Mouse (Mus musculus): Measurements from ENCODE around the gene Fam172a. TPM values are rescaled to one million over a fixed set of nuclear protein-coding genes. Genes with fewer than 3 reads are reported as not detected.

Fam172a gene
- polyA plus RNA-seq, 1 experiment from 2014 or later = 33.0 TPM

DNA sequence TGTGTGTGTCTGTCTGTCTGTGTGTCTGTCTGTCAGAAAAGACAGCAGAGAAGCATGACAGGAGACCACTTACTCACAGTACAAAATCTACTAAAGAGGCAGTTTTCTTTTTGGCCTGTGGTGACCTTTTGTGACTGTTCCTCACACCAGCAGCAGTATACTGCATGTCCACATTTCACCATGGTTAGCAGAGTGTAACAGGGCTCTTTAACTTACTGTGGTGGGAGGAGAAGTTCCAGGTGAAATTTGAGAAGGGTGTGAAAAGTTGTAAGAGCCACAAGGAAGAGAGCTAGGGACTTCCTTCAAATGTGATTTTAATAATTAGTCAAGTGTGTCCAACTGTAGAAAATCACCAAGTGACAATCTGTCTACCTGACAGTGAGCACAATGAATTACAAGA is 199.0 kb downstream of the Fam172a start:
- Histone ChIP-seq H3K9ac (ENCODE audit: low read depth, low read length) (no peak overlapping the region), H3K4me2 (ENCODE audit: low read depth, low read length) (no peak overlapping the region), H3K4me1 (ENCODE audit: control insufficient read depth, insufficient read depth, low read length) (no peaks in the 10 kb centered on the region), H3K27ac (replicated peaks; ENCODE audit: low read depth, low read length) (no peak overlapping the region), H3K36me3 (ENCODE audit: control insufficient read depth, insufficient read depth, low read length) (no peaks in the 10 kb centered on the region), H3K9me3 (ENCODE audit: control insufficient read depth, low read length) (no peaks in the 10 kb centered on the region), H3K4me3 (ENCODE audit: low read depth, low read length) (no peak overlapping the region), H3K27me3 (replicated peaks; ENCODE audit: control insufficient read depth, insufficient read depth, low read length) (no peaks in the 10 kb centered on the region)
- ATAC-seq (ENCODE audit: low read depth) = no peak
- no peak for DNase-seq (ENCODE audit: low spot score)

DNA sequence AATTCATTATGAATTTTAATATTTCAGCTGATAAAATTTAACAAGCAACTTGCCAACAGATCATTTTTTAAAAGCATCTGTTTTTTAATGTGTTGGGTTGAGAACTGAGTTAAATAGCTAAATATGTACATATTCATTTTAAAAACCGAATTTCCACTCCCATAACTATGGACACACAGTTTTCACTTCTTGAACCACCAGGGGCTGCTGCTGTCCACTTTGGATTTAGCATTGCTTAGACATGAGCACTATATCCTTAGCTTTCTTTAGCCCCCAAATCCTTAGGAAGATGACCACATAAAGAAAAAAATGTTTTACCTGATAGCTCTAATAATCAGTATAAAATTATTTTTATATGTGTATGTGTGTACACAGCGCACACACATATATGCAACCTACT is 207.4 kb downstream of the Fam172a start:
- H3K4me3 ChIP-seq (ENCODE audit: low read depth, low read length) = no peak overlapping the region
- H3K36me3 ChIP-seq (ENCODE audit: control insufficient read depth, insufficient read depth, low read length) = no peaks in the 10 kb centered on the region
- H3K4me2 ChIP-seq (ENCODE audit: low read depth, low read length) = no peak overlapping the region
- no peak overlapping the region for H3K9ac ChIP-seq (ENCODE audit: low read depth, low read length)
- H3K27ac ChIP-seq (replicated peaks; ENCODE audit: low read depth, low read length) = no peak overlapping the region
- ATAC-seq (ENCODE audit: low read depth) (no peak), DNase-seq (ENCODE audit: low spot score) (no peak)
- 75% methylated on average over 2 of the region's 2 CpGs for WGBS
- H3K9me3 ChIP-seq (ENCODE audit: control insufficient read depth, low read length) = no peaks in the 10 kb centered on the region
- H3K27me3 ChIP-seq (replicated peaks; ENCODE audit: control insufficient read depth, insufficient read depth, low read length) = no peaks in the 10 kb centered on the region
- H3K4me1 ChIP-seq (ENCODE audit: control insufficient read depth, insufficient read depth, low read length) = no peaks in the 10 kb centered on the region

DNA sequence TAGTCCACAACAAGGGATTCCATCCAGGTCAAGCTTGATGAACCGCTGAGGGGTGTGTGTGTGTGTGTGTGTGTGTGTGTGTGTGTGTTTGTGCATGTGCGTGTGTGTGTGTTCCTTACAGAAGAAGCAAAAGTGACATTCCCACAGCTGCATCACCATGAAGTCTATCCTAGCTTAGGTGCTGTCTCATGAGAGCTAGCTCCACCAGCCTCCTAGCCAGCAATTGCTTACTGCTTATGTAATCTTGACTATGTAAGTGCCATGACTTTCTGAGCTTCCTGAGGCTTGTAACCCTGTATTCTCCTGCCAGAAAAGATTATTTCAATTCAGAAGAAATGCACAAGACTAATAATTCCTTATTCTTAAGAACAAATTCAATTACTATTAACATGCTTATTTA is 221.0 kb downstream of the Fam172a start:
- Histone ChIP-seq H3K4me2 (ENCODE audit: low read depth, low read length) (no peak overlapping the region), H3K9ac (ENCODE audit: low read depth, low read length) (no peak overlapping the region), H3K4me3 (ENCODE audit: low read depth, low read length) (no peak overlapping the region), H3K27ac (replicated peaks; ENCODE audit: low read depth, low read length) (no peak overlapping the region), H3K4me1 (ENCODE audit: control insufficient read depth, insufficient read depth, low read length) (no peaks in the 10 kb centered on the region), H3K36me3 (ENCODE audit: control insufficient read depth, insufficient read depth, low read length) (no peaks in the 10 kb centered on the region), H3K27me3 (replicated peaks; ENCODE audit: control insufficient read depth, insufficient read depth, low read length) (no peaks in the 10 kb centered on the region), H3K9me3 (ENCODE audit: control insufficient read depth, low read length) (no peaks in the 10 kb centered on the region)
- 84% methylated on average over 2 of the region's 2 CpGs for WGBS
- DNase-seq (ENCODE audit: low spot score) (no peak), ATAC-seq (ENCODE audit: low read depth) (no peak)

DNA sequence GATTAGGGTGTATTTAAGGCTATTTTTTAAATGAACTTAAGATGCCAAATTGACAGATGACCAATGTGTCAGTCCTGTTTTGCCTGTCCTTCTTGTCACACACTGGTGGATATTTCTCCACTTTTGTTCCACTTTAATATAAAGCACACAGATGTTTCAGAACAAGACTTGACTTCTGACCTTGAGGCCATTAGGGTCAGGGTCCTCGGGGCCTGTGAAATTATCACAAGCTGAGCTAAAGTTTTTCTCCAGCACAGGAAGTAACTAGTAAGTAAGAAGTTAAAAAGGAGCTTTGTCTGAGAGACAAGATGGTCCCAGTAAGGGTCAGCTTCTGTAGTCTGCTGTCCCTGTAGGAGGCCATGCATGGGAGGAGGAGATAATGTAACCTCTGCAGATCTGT is 255.8 kb downstream of the Fam172a start:
- H3K27me3 ChIP-seq (replicated peaks; ENCODE audit: control insufficient read depth, insufficient read depth, low read length) = no peaks in the 10 kb centered on the region
- H3K9ac ChIP-seq (ENCODE audit: low read depth, low read length) = no peak overlapping the region
- no peak overlapping the region for H3K4me3 ChIP-seq (ENCODE audit: low read depth, low read length)
- ATAC-seq (ENCODE audit: low read depth) (no peak), DNase-seq (ENCODE audit: low spot score) (no peak)
- H3K4me2 ChIP-seq (ENCODE audit: low read depth, low read length) = no peak overlapping the region
- H3K27ac ChIP-seq (replicated peaks; ENCODE audit: low read depth, low read length) = no peak overlapping the region
- no peaks in the 10 kb centered on the region for H3K4me1 ChIP-seq (ENCODE audit: control insufficient read depth, insufficient read depth, low read length)
- WGBS = 9% methylated on average over 1 of the region's 1 CpGs
- no peaks in the 10 kb centered on the region for H3K36me3 ChIP-seq (ENCODE audit: control insufficient read depth, insufficient read depth, low read length)
- no peaks in the 10 kb centered on the region for H3K9me3 ChIP-seq (ENCODE audit: control insufficient read depth, low read length)

DNA sequence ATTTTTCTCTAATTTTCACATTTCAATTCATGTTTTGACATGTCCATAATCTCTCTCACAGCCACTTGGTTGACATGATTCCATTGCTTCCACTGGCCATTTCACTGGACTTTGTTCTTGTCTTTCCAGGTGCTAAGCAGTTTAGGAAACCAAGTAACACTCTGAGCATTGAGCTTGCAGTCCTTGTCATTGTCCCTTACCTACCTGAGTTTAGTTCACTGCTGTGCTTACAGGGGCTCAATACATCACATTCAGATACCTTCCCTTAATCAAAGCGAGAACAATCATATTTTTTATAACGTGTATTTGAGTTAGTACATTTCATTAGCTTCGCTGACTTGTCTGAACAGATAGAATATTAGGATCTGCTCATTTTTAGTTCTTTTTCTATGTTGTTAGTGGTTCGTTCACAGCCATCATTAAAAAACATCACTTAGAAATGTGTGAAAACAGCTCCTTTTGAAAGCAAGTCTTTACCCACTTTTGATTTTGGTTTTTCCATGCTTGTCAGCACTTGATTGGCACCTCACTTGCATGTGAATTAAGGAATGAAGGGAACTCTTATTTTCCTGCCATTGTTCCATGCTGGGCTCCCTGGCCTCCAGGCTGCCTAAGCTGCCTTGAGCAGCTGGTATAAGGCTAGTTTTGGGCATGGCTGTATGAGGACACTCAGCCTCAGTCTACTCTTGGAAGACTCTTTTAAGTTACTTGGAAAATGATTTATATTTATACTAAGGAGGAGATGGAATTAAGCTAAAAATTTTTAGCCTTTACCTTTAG is 257.9 kb downstream of the Fam172a start:
- H3K4me3 ChIP-seq (ENCODE audit: low read depth, low read length) = no peak overlapping the region
- H3K4me1 ChIP-seq (ENCODE audit: control insufficient read depth, insufficient read depth, low read length) = no peaks in the 10 kb centered on the region
- no peaks in the 10 kb centered on the region for H3K36me3 ChIP-seq (ENCODE audit: control insufficient read depth, insufficient read depth, low read length)
- ATAC-seq (ENCODE audit: low read depth) = no peak
- no peaks in the 10 kb centered on the region for H3K9me3 ChIP-seq (ENCODE audit: control insufficient read depth, low read length)
- no peak overlapping the region for H3K4me2 ChIP-seq (ENCODE audit: low read depth, low read length)
- H3K9ac ChIP-seq (ENCODE audit: low read depth, low read length) = no peak overlapping the region
- H3K27ac ChIP-seq (replicated peaks; ENCODE audit: low read depth, low read length) = no peak overlapping the region
- DNase-seq (ENCODE audit: low spot score) = no peak
- 75% methylated on average over 4 of the region's 4 CpGs for WGBS
- H3K27me3 ChIP-seq (replicated peaks; ENCODE audit: control insufficient read depth, insufficient read depth, low read length) = no peaks in the 10 kb centered on the region

DNA sequence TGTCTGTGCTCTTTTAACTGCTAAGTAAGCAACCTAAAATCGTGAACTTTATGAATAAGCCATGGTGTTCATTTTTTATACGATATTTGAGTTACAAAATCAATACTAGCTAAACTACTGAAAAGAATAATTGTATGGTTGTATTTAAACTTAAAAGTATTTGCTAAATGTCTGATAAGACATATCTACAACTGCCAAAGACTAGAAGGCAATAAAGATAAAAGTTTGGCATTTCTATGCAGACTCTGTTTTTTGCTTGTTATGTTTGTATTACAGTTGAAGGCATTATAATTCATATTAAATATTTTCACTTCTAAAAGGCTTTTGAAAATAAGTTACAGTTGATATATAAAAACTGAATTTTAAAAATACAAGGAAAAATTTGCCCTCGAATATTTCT is 274.4 kb downstream of the Fam172a start:
- no peak overlapping the region for H3K9ac ChIP-seq (ENCODE audit: low read depth, low read length)
- ATAC-seq (ENCODE audit: low read depth) = no peak
- H3K27ac ChIP-seq (replicated peaks; ENCODE audit: low read depth, low read length) = no peak overlapping the region
- 73% methylated on average over 3 of the region's 3 CpGs for WGBS
- no peak overlapping the region for H3K4me3 ChIP-seq (ENCODE audit: low read depth, low read length)
- no peak overlapping the region for H3K4me2 ChIP-seq (ENCODE audit: low read depth, low read length)
- no peaks in the 10 kb centered on the region for H3K27me3 ChIP-seq (replicated peaks; ENCODE audit: control insufficient read depth, insufficient read depth, low read length)
- no peaks in the 10 kb centered on the region for H3K9me3 ChIP-seq (ENCODE audit: control insufficient read depth, low read length)
- no peaks in the 10 kb centered on the region for H3K36me3 ChIP-seq (ENCODE audit: control insufficient read depth, insufficient read depth, low read length)
- DNase-seq (ENCODE audit: low spot score) = no peak
- H3K4me1 ChIP-seq (ENCODE audit: control insufficient read depth, insufficient read depth, low read length) = no peaks in the 10 kb centered on the region

DNA sequence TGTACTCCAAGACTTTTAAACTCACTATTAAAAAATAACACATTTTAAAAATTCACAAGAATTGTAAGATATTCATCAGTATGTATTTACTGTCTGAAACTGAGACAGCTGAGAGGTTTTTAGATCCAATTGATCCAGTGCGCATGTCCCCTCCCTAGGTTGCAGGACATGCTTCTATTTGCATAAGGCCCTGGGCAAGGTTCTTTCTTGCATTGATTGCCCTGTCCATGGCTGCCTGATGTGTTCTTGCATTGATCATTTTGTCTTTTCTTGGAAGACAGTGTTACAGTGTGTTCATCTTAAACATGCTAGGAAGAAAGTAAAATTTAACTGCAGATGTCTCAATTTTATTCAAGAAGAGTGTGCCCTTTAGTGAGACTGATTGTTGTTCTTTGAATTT is 275.3 kb downstream of the Fam172a start:
- Histone ChIP-seq H3K4me3 (ENCODE audit: low read depth, low read length) (no peak overlapping the region), H3K27me3 (replicated peaks; ENCODE audit: control insufficient read depth, insufficient read depth, low read length) (no peaks in the 10 kb centered on the region), H3K4me1 (ENCODE audit: control insufficient read depth, insufficient read depth, low read length) (no peaks in the 10 kb centered on the region), H3K4me2 (ENCODE audit: low read depth, low read length) (no peak overlapping the region), H3K9me3 (ENCODE audit: control insufficient read depth, low read length) (no peaks in the 10 kb centered on the region), H3K9ac (ENCODE audit: low read depth, low read length) (no peak overlapping the region), H3K36me3 (ENCODE audit: control insufficient read depth, insufficient read depth, low read length) (no peaks in the 10 kb centered on the region), H3K27ac (replicated peaks; ENCODE audit: low read depth, low read length) (no peak overlapping the region)
- ATAC-seq (ENCODE audit: low read depth) (no peak), DNase-seq (ENCODE audit: low spot score) (no peak)
- 75% methylated on average over 1 of the region's 1 CpGs for WGBS

DNA sequence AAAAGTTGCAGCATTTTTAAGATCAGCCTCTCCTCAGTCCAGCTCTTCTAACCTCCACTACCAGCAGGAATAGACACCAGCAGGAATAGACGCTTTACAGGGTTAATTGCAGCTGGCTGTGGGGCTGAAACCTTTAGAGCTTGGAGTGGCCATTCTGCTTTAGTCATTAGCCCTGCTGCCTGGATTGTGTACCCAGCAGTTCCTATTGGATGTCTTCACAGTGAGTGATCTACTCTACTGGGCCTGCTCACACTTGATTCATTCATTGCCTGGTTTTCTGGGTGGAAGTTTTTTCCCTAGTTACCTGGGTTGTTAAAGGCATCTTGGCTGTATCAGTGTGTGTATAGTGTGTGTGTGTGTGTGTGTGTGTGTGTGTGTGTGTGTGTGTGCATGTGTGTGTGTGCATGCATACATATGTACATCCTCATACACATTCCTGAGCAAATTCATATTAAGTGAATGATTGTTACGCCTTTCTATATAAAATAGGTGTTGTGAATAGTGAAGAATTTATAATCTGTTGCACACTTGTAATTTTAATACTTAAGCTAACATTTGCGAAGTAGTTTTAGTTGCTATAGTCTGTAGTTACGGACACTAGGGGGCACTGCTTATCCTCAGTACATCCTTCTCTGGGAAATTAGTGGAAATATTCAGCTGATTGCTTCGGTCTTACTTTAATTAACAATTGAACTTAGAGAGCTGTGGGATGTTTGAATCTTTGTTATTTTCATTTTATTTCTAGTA is 280.4 kb downstream of the Fam172a start:
- DNase-seq (ENCODE audit: low spot score) (peak; percentile 53), ATAC-seq (ENCODE audit: low read depth) (no peak)
- WGBS = 30% methylated on average over 5 of the region's 5 CpGs
- H3K27ac ChIP-seq (replicated peaks; ENCODE audit: low read depth, low read length) = no peak overlapping the region
- H3K36me3 ChIP-seq (ENCODE audit: control insufficient read depth, insufficient read depth, low read length) = no peaks in the 10 kb centered on the region
- no peak overlapping the region for H3K4me3 ChIP-seq (ENCODE audit: low read depth, low read length)
- H3K4me1 ChIP-seq (ENCODE audit: control insufficient read depth, insufficient read depth, low read length) = no peaks in the 10 kb centered on the region
- H3K9ac ChIP-seq (ENCODE audit: low read depth, low read length) = no peak overlapping the region
- H3K27me3 ChIP-seq (replicated peaks; ENCODE audit: control insufficient read depth, insufficient read depth, low read length) = no peaks in the 10 kb centered on the region; the same call in 1 of the 2 replicates
- no peak overlapping the region for H3K4me2 ChIP-seq (ENCODE audit: low read depth, low read length)
- H3K9me3 ChIP-seq (ENCODE audit: control insufficient read depth, low read length) = no peaks in the 10 kb centered on the region

DNA sequence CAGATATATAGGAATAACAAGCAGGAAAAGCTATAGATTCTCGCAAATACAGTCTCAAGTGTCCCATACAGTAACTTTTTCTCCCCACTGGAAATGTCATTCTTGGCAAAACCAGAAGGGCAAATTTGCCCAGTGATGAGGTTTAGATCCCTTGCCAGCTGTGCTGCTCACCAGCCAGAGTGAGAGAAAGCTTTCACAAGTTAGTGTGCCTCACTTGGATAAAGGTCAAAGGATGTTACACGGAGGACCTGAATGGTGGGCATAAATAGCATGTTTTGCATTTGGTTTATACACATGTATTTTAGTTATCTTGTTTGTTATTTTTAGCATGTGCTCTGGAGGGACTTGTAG is 281.0 kb downstream of the Fam172a start:
- Histone ChIP-seq H3K4me2 (ENCODE audit: low read depth, low read length) (no peak overlapping the region), H3K9me3 (ENCODE audit: control insufficient read depth, low read length) (no peaks in the 10 kb centered on the region), H3K36me3 (ENCODE audit: control insufficient read depth, insufficient read depth, low read length) (no peaks in the 10 kb centered on the region), H3K27ac (replicated peaks; ENCODE audit: low read depth, low read length) (no peak overlapping the region), H3K27me3 (replicated peaks; ENCODE audit: control insufficient read depth, insufficient read depth, low read length) (no peaks in the 10 kb centered on the region; the same call in 1 of the 2 replicates), H3K4me3 (ENCODE audit: low read depth, low read length) (no peak overlapping the region), H3K4me1 (ENCODE audit: control insufficient read depth, insufficient read depth, low read length) (no peaks in the 10 kb centered on the region), H3K9ac (ENCODE audit: low read depth, low read length) (no peak overlapping the region)
- ATAC-seq (ENCODE audit: low read depth) (no peak), DNase-seq (ENCODE audit: low spot score) (no peak)
- WGBS = 62% methylated on average over 2 of the region's 2 CpGs

Data from embryonic facial prominence, embryonic 14.5 days (tissue).